Mouse (Mus musculus) lung, adult 2 months (tissue): ENCODE data around the gene Zdhhc14.

Source experiments
- CTCF ChIP-seq: fragments of 200-500 bp; IDR thresholded peaks from 2 replicates; pipeline ENCODE4 v1.5.1; 2011; ENCODE audit warnings: mild to moderate bottlenecking, low read length, control low read depth; ENCODE audit not compliant: insufficient read depth
- POLR2A ChIP-seq: fragments of 200-500 bp; IDR thresholded peaks from 2 replicates; pipeline ENCODE4 v1.6.1; 2011; ENCODE audit warnings: low read depth, mild to moderate bottlenecking, control low read depth, low read length, borderline replicate concordance; ENCODE audit errors: extremely low read depth

GRCm38 (mm10) chr17:5511724-5512123, 19.4 kb downstream of the Zdhhc14 start:
- no peak for TF ChIP-seq POLR2A
- no peak for TF ChIP-seq CTCF
